Mouse (Mus musculus) liver, embryonic 13.5 days (tissue): ENCODE data around the gene Dapk1. TPM values are rescaled to one million over a fixed set of nuclear protein-coding genes. Genes with fewer than 3 reads are reported as not detected.

Source experiments
- ATAC-seq: fragments of 200-750 bp; cut with Nextera tagmentation; 2 replicates; pipeline ENCODE4 v1.8.0; 2017; ENCODE audit warnings: low read depth, mild to moderate bottlenecking, moderate number of reproducible peaks, moderate library complexity
- DNase-seq: peaks from one replicate; pipeline ENCODE4 v3.0.0; 2022
- H3K27ac ChIP-seq: fragments of 300-500 bp; sonication (generic); 2 replicates; pipeline ENCODE4 v1.5.1; 2015; ENCODE audit warnings: moderate library complexity, mild to moderate bottlenecking, inconsistent platforms
- H3K27me3 ChIP-seq: fragments of 300-500 bp; sonication (generic); 2 replicates; pipeline ENCODE4 v1.6.1; 2015; ENCODE audit warnings: mild to moderate bottlenecking, inconsistent platforms
- H3K36me3 ChIP-seq: fragments of 300-500 bp; sonication (generic); 2 replicates; pipeline ENCODE4 v1.6.1; 2015; ENCODE audit warnings: mild to moderate bottlenecking, inconsistent platforms
- H3K4me1 ChIP-seq: fragments of 300-500 bp; sonication (generic); replicated peaks from 2 replicates; pipeline ENCODE4 v1.6.1; 2015; ENCODE audit warnings: inconsistent platforms
- H3K4me2 ChIP-seq: fragments of 300-500 bp; sonication (generic); 2 replicates; pipeline ENCODE4 v1.6.1; 2015; ENCODE audit warnings: inconsistent platforms, mild to moderate bottlenecking, moderate library complexity
- H3K4me3 ChIP-seq: fragments of 300-500 bp; sonication (generic); replicated peaks from 2 replicates; pipeline ENCODE4 v1.5.1; 2015; ENCODE audit warnings: mild to moderate bottlenecking, inconsistent platforms
- H3K9ac ChIP-seq: fragments of 300-500 bp; sonication (generic); 2 replicates; pipeline ENCODE4 v1.6.1; 2015; ENCODE audit warnings: mild to moderate bottlenecking, inconsistent platforms
- H3K9me3 ChIP-seq: fragments of 300-500 bp; sonication (generic); replicated peaks from 2 replicates; pipeline ENCODE4 v1.6.1; 2016; ENCODE audit warnings: inconsistent platforms
- WGBS: fragments of 180-500 bp; shearing (Covaris S2); methylation state at CpG from one replicate; pipeline ENCODE4 v1.1.7; 2015; ENCODE audit not compliant: insufficient replicate concordance; 5-methylcytosine and 5-hydroxymethylcytosine counted together
- polyA plus RNA-seq: library from polyadenylated mRNA; unstranded; fragments of >200 nt; fragmentation: Nextera tagmentation; extraction: Ambion mirVana; gene quantifications from 2 replicates; pipeline ENCODE4 v1.2.1, GENCODE M21; 2015

Gene Dapk1
- polyA plus RNA-seq, 1 experiment from 2014 or later = 5.0 TPM

- DNase-seq (no peak), ATAC-seq (no peak)
- Histone ChIP-seq H3K9ac (no peak overlapping the region), H3K4me2 (no peak overlapping the region), H3K27me3 (no peaks in the 10 kb centered on the region), H3K4me3 (no peak overlapping the region), H3K27ac (no peak overlapping the region), H3K9me3 (no peaks in the 10 kb centered on the region), H3K4me1 (peaks cover 47% of the 10 kb centered on the region), H3K36me3 (no peaks in the 10 kb centered on the region)
- WGBS = 77% methylated on average over 4 of the region's 4 CpGs
These were observed 63.7 kb downstream of the Dapk1 start for GRCm38 (mm10) chr13:60665402-60665801.

- WGBS = 69% methylated on average over 6 of the region's 6 CpGs
- Histone ChIP-seq H3K9me3 (no peaks in the 10 kb centered on the region), H3K4me2 (no peak overlapping the region), H3K36me3 (no peaks in the 10 kb centered on the region), H3K4me1 (peaks cover 60% of the 10 kb centered on the region), H3K27ac (no peak overlapping the region), H3K27me3 (no peaks in the 10 kb centered on the region), H3K9ac (no peak overlapping the region), H3K4me3 (no peak overlapping the region)
- DNase-seq (no peak), ATAC-seq (no peak)
These were observed 66.3 kb downstream of the Dapk1 start for GRCm38 (mm10) chr13:60668036-60668435.

GRCm38 (mm10) chr13:60670605-60671004 is 68.9 kb downstream of the Dapk1 start:
- peak overlapping the region; percentile 60 for H3K27ac ChIP-seq

GRCm38 (mm10) chr13:60671235-60671634 is 69.5 kb downstream of the Dapk1 start:
- no peaks in the 10 kb centered on the region for H3K9me3 ChIP-seq
- H3K27me3 ChIP-seq = no peaks in the 10 kb centered on the region
- H3K4me2 ChIP-seq = peak overlapping the region; percentile 53
- no peak overlapping the region; the same call in 1 of the 2 replicates for H3K9ac ChIP-seq
- ATAC-seq = no peak
- no peaks in the 10 kb centered on the region for H3K36me3 ChIP-seq
- DNase-seq = no peak
- peaks cover 80% of the 10 kb centered on the region for H3K4me1 ChIP-seq
- H3K4me3 ChIP-seq = no peak overlapping the region
- 67% methylated on average over 10 of the region's 10 CpGs for WGBS
- H3K27ac ChIP-seq = peak overlapping the region; percentile 60

More at GRCm38 (mm10) chr13:60670605-60671004, 68.9 kb downstream of the Dapk1 start:
- DNase-seq (no peak), ATAC-seq (no peak)
- no peaks in the 10 kb centered on the region for H3K9me3 ChIP-seq
- H3K9ac ChIP-seq = peak overlapping the region; percentile 23; the same call in 1 of the 2 replicates
- peak overlapping the region; percentile 53 for H3K4me2 ChIP-seq
- H3K36me3 ChIP-seq = no peaks in the 10 kb centered on the region
- no peaks in the 10 kb centered on the region for H3K27me3 ChIP-seq
- peaks cover 73% of the 10 kb centered on the region for H3K4me1 ChIP-seq
- no peak overlapping the region for H3K4me3 ChIP-seq
- 13% methylated on average over 10 of the region's 10 CpGs for WGBS

- H3K4me3 ChIP-seq = peak overlapping the region; percentile 43; the same call in 1 of the 2 replicates
- H3K36me3 ChIP-seq = no peaks in the 10 kb centered on the region
- no peaks in the 10 kb centered on the region for H3K27me3 ChIP-seq
- 49% methylated on average over 8 of the region's 8 CpGs for WGBS
- 0 out of 2 replicates have a peak overlapping the region, but pooled peaks have one; percentile 17 for H3K9ac ChIP-seq
- peak overlapping the region; percentile 61 for H3K4me2 ChIP-seq
- no peaks in the 10 kb centered on the region for H3K9me3 ChIP-seq
- no peak for DNase-seq
- ATAC-seq = 0 out of 2 replicates have a peak, but pooled peaks have one; percentile 1
- peak overlapping the region; percentile 84 for H3K27ac ChIP-seq
- H3K4me1 ChIP-seq = peaks cover 77% of the 10 kb centered on the region
These were observed 70.5 kb downstream of the Dapk1 start for GRCm38 (mm10) chr13:60672287-60672686.

GRCm38 (mm10) chr13:60672882-60673675 is 71.3 kb downstream of the Dapk1 start:
- H3K27ac ChIP-seq = peak overlapping the region; percentile 84
- H3K27me3 ChIP-seq = no peaks in the 10 kb centered on the region
- no peaks in the 10 kb centered on the region for H3K36me3 ChIP-seq
- H3K4me3 ChIP-seq = peak overlapping the region; percentile 43
- peak overlapping the region; percentile 62 for H3K9ac ChIP-seq
- peaks cover 70% of the 10 kb centered on the region for H3K4me1 ChIP-seq
- H3K9me3 ChIP-seq = no peaks in the 10 kb centered on the region
- WGBS = 20% methylated on average over 11 of the region's 11 CpGs
- DNase-seq = peak; percentile 67
- ATAC-seq = peak; percentile 91
- H3K4me2 ChIP-seq = peak overlapping the region; percentile 61

GRCm38 (mm10) chr13:60674301-60674700 is 72.6 kb downstream of the Dapk1 start:
- Histone ChIP-seq H3K27ac (peak overlapping the region; percentile 84), H3K4me2 (no peak overlapping the region), H3K4me1 (peaks cover 70% of the 10 kb centered on the region), H3K4me3 (no peak overlapping the region), H3K9me3 (no peaks in the 10 kb centered on the region), H3K9ac (no peak overlapping the region; the same call in 1 of the 2 replicates), H3K36me3 (no peaks in the 10 kb centered on the region), H3K27me3 (no peaks in the 10 kb centered on the region)
- ATAC-seq (no peak), DNase-seq (peak; percentile 22)
- 2% methylated on average over 2 of the region's 2 CpGs for WGBS

GRCm38 (mm10) chr13:60674911-60675310 is 73.2 kb downstream of the Dapk1 start:
- H3K27ac ChIP-seq = peak overlapping the region; percentile 84

GRCm38 (mm10) chr13:60675416-60675815 is 73.7 kb downstream of the Dapk1 start:
- ATAC-seq (no peak), DNase-seq (no peak)
- Histone ChIP-seq H3K9ac (no peak overlapping the region), H3K4me1 (peaks cover 63% of the 10 kb centered on the region), H3K4me2 (no peak overlapping the region), H3K36me3 (no peaks in the 10 kb centered on the region), H3K27me3 (no peaks in the 10 kb centered on the region), H3K4me3 (no peak overlapping the region), H3K9me3 (no peaks in the 10 kb centered on the region), H3K27ac (peak overlapping the region; percentile 84)
- WGBS = 75% methylated on average over 4 of the region's 4 CpGs

More at GRCm38 (mm10) chr13:60674911-60675310, 73.2 kb downstream of the Dapk1 start:
- no peak overlapping the region for H3K4me3 ChIP-seq
- H3K4me1 ChIP-seq = peaks cover 68% of the 10 kb centered on the region
- H3K9ac ChIP-seq = peak overlapping the region; percentile 39; the same call in 1 of the 2 replicates
- no peaks in the 10 kb centered on the region for H3K27me3 ChIP-seq
- H3K36me3 ChIP-seq = no peaks in the 10 kb centered on the region
- ATAC-seq = no peak
- DNase-seq = no peak
- no peaks in the 10 kb centered on the region for H3K9me3 ChIP-seq
- WGBS = 39% methylated on average over 9 of the region's 9 CpGs
- H3K4me2 ChIP-seq = no peak overlapping the region

GRCm38 (mm10) chr13:60678912-60679311 is 77.2 kb downstream of the Dapk1 start:
- no peak overlapping the region for H3K27ac ChIP-seq
- H3K9me3 ChIP-seq = no peaks in the 10 kb centered on the region; the same call in 1 of the 2 replicates
- H3K9ac ChIP-seq = no peak overlapping the region
- H3K27me3 ChIP-seq = no peaks in the 10 kb centered on the region
- no peak overlapping the region for H3K4me3 ChIP-seq
- no peak overlapping the region for H3K4me2 ChIP-seq
- WGBS = 64% methylated on average over 6 of the region's 6 CpGs
- H3K4me1 ChIP-seq = peaks cover 28% of the 10 kb centered on the region
- no peaks in the 10 kb centered on the region for H3K36me3 ChIP-seq
- DNase-seq = no peak
- no peak for ATAC-seq

GRCm38 (mm10) chr13:60682714-60683695 is 81.3 kb downstream of the Dapk1 start:
- H3K4me3 ChIP-seq = no peak overlapping the region
- H3K9ac ChIP-seq = no peak overlapping the region
- H3K36me3 ChIP-seq = 0 out of 2 replicates have a peak, but pooled peaks cover 3% of the 10 kb centered on the region
- DNase-seq = no peak
- H3K4me2 ChIP-seq = no peak overlapping the region
- WGBS = 64% methylated on average over 15 of the region's 15 CpGs
- no peak overlapping the region for H3K27ac ChIP-seq
- no peak for ATAC-seq
- no peaks in the 10 kb centered on the region for H3K27me3 ChIP-seq
- H3K9me3 ChIP-seq = no peaks in the 10 kb centered on the region; the same call in 1 of the 2 replicates
- peaks cover 40% of the 10 kb centered on the region for H3K4me1 ChIP-seq
